Mouse (Mus musculus): ENCODE measurements at regions not wholly inside any gene's neighbourhood (a gene's known extent, or its start where the extent isn't known, plus 50 kb on each side); places are given as distances from the start of the nearest gene placed in this dataset.

DNA sequence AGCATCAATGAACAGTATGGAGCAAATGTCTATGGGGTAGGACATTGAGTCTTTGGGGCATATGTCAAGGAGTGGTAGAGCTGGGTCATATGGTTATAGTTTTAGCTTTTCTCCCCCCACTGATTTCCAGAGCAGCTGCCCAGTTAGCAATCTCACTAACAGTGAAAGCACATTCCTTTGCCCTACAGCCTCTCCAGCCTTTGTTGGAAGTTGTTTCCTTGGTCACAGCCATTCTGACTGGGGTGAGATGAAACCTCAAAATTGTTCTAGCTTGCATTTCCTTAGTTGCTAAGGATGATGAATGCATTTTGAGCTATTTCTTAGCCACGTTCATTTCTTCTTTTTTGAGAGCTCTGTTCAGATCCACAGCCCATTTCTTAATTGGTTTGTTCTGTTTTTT, 168.4 kb upstream of the Spats2l start:
- TF ChIP-seq CTCF (IDR thresholded peaks at IDR 0.05) (no peak), POLR2A (IDR thresholded peaks at IDR 0.05; ENCODE audit: insufficient read depth, low read depth, low read length) (no peak)

All from heart, adult 2 months (tissue).